Mouse (Mus musculus) CD8-positive naive resting alpha-beta T cell, adult 2 months (primary cell): ENCODE data around the gene Adcy5.

Source experiments
- DNase-seq, 2 experiments: peaks; one replicate each; pipeline ENCODE4 v3.0.0; 2022; ENCODE audit warnings: low read depth in 2 of 2, low spot score in 2 of 2

The Adcy5 gene

DNA sequence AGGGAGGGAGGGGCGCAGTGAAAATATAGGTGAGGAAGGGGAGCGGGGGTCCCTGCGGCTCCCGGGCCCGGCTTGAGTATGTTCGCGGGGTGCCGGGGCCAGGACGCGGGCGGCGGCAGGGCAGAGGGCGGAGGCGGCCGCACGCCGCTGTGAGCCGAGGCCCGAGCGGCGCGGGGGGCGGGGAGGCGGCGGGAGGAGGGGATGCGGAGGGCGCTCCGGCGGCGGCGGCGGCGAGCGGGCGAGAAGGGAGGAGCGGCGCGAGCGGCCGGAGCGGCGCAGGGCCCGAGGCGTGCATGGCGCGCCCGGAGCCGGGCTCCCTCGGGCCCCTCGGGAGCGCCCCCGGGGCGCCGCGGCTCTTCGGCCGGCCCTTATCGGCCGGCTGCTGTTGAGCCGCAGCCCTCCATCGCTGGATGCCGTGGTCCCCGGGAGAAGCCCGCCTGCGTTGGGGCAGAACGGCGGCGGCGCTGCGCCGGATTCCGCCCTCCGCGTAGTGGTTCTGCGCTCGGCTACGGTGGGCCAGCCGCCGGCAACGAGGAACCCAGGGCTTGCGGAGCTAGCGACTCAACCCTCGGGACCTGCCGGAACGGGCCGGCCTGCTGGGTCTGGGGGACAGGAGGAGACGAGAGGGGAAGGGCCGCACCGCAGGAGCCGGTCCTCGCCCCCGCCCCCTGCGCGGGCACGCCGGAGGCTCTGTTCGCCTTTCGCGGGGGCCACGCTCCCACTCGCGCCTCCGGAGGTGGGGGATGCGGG, at the start of gene Adcy5:
Gene Adcy5, plus strand, starts transcription at position 237 of the 750 bp plus-strand sequence.
- DNase-seq, result no peak

- DNase-seq, result no peak
Observed at GRCm38 (mm10) chr16:35107985-35108384, 46.7 kb upstream of the Adcy5 start.

- no peak for DNase-seq
Observed at GRCm38 (mm10) chr16:35109156-35109555, 45.5 kb upstream of the Adcy5 start.

- DNase-seq, result no peak
Observed at GRCm38 (mm10) chr16:35109656-35110291, 44.9 kb upstream of the Adcy5 start.

DNA sequence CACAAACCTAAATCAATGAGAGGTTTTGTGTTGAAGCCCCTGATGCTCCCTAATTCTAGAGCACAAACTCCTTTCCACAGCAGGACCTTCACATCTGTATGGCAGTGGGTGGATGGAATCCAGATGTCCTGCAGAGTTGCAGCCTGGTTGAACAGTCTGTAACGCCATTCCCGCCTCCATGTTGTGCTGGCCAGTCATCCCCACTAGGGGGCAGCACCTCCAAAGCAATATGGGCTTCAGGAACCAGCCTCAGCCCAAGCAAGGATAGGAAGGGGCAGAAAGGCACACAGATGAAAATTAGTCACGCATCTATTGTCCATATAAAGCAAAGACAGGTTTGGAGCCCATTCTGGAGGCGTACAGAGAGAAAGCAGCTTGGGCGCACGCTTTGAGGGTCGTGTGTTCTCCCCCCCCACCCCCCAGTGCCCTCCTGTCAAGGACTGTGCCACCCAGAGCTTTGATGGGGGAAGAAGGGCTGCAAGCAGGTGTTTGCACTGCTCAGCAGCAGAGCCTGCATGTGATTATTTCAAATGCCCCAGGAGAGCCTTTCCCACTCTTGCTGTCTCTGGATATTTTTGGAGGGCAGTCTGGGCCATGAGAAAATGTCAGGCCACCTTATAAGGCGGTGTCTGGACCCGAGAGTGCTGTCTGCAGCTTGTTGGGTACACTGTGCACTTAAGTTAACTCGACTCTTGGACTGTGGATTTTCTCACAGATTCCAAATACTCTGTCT, 44.1 kb upstream of the Adcy5 start:
- peak; percentile 10 to 37 for DNase-seq

DNA sequence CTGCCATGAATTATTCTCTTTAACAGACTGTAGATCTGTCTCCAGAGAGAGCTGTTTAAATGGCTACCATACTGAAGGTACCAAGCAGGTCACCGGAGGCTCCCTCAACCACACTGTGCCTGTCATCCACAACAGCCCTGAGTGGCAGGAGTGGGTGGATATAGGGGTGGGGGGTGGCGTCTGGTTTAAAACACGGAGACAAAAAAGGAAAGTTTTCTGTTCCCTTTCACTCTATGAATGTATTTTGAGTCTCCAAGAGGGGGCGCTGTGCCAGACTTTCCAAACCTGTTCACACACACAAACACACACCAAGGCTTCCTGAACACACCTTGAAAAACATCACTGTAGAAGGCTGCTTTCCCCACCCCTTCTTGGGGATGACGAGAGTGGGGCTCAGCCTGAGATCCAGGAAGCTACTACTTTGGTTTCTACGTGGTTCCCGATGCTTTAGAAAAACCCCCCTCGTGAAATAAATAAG, 43.5 kb upstream of the Adcy5 start:
- DNase-seq, result no peak

- no peak for DNase-seq
Observed at GRCm38 (mm10) chr16:35113496-35113895, 41.2 kb upstream of the Adcy5 start.

GRCm38 (mm10) chr16:35116328-35116956, 38.2 kb upstream of the Adcy5 start:
- no peak for DNase-seq

DNA sequence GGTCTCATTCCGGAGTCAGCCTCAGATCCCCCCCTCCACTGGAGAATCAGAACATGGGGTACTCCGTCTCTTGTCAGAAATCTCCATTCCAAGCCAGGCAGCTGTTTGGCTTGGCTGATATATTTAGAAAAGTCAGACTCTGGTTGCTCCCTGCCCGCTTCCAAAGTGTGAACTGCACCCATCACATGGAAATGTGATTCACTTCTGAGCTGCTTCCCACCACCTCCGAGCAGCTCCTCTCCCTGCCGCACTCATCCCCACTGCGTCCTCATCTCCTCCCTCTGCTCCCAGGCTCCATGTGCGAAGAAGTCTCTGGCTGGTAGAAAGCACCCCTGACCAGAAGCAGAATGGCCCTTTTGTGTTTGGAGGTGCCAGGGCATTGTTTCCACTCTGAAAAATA, 37.2 kb upstream of the Adcy5 start:
- DNase-seq, result no peak

DNA sequence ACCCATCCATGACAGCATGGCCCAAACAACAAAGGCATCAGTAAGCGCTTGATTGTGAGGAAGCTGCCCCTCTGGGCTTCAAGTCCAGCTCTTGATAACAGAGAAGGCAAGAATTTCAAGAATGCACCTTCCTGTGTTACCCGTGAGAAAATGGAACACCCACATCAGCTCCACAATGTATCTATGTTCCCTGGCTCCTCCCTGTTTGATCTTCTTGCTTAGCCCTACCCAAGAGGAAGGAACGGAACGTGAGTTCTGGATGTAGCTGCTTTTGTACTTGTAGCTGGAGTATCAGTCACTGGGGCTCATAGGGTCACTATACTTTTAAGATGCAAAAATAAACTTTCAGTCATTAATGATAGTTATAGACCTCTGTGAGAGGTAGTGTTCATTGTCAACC, 34.1 kb upstream of the Adcy5 start:
- DNase-seq, result no peak

DNA sequence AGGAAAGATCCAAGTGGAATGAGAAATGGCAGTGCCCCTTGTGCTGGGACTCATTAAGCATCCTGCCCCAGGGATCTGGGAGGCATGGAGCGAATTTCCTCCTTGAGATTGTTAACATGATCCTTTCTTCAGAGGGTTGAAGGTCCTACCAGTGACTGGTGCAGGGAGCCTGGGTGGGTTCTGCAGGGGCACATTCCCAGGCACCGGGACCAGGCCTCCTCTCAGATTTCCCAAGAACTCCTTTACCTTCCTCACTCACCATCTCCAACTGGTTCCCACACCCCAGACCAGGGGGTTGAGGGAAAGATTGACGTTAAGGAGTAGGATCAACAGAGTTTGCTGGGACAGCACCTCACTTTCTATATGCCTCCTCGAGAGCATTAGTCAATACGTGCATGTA, 27.4 kb upstream of the Adcy5 start:
- DNase-seq, result no peak

- DNase-seq, result no peak
Observed at GRCm38 (mm10) chr16:35130172-35130571, 24.5 kb upstream of the Adcy5 start.

- DNase-seq, result no peak
Observed at GRCm38 (mm10) chr16:35139416-35139815, 15.3 kb upstream of the Adcy5 start.

DNA sequence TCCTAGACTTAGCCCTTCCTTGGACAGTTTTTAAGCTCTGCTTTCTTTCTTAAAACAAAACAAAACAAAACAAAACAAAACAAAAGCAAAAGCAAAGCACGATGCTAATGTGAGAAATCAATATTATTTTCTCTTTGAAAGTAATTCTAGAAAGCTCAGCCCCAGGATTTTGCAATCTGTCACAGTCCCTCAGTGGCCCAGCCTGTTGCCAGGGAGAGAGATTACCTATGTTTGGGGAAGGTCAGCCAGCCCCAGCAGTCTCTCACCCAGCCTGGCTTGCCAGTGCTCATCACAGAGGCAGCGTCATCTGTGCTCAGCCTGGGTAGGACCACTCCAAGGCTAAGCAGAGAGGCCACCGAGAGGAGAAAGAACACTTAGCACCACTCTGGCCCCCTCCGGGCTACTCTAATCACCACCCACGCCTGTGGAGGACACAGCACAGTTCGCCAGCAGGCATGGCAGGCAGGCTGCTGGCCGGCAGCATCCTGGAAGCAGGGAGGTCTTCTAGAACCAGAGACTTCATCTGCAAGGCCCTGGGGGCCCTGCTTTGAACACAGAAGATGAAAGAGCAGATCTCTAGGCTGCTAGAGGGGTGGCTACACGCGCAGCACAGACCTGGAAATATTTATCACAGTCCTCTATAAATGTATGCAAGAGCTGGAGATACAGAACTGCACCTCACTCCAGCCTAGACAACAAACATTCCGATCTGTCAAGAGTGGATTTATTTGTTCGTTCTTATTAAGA, 14.6 kb upstream of the Adcy5 start:
- no peak for DNase-seq

DNA sequence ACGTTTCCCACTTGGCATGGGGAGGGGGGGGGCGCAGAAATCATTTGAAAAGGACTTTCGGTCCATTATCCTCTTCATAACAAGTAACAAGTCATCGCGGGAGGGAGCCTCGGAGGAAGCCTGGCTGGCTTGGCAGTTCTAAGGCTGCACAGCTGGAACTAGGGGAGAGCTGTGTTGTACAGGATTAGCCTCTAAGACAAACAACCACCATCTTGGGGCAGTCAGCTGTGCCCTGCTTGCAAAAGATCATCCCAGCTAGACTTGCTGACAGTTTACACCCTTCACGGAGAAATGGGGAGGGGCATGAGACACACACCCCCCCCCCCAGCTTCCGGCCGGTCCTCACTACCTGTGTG, 14.1 kb upstream of the Adcy5 start:
- no peak for DNase-seq

DNA sequence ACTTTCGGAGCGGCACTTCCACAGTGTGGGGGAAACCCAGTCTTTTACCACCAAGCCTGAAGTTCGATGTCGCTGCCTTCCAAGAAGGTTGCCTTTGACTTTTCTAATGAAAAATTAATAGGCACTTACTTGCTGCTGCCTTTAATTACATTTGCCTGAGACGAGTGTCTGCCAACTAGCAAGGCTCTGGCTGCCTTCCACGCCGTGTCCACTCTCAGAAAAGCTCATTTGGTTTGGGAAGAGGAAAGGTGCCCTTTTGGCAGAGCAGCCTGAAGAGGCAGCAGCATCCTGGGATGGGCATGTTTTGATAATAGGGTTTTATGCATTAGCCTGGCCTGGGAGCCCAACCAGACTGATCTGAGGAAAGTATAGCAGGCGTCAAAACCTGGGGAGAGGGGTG, 12.8 kb upstream of the Adcy5 start:
- DNase-seq, result no peak

DNA sequence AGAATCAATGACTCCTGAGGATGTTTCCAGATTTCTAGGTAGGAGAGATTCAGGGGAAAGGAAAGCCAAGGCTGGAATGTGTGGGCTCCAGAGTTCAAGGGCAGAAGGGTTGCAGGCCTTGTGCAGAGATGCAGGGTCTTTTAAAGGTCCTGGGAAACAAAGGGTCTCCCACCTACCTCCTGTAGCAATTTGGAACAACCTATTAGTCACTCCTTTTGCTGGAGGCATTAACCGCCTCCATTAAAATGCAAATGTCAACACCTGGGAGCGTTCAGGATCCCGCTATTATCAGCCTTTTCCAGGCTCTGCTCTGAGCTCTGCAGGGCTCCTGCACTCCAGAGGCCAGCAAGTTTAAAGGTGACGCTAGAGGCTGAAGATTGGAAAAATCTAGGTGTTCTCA, 8.5 kb upstream of the Adcy5 start:
- no peak for DNase-seq

DNA sequence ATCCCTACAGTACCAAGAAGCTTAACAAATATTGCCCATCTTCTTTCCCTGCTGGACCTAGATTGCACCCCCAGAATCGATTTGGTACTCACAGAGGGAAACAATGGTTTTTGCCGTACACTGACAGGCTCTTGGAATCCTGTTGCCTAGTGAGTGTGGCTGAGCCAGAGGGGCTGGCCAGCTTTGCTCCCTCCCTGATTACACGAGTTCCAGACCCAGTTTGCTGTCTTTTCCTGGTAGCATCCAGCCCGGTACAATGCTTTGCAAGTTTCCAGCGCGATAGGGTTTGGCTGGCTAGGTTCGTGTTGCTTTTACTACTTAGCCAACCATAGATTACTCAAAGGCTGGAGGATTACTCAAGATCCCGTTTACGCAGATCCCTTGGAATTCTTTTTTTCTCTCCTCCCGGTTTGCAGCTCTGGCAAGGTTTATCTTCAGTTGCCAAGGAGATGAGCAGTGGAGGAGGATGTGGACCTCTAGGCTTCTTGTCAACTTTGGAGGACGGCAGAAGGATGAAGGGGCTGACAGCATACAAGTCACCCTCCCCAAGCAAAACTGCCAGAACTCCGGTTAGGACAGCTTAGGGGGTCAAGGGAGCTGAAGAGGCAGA, 1.4 kb upstream of the Adcy5 start:
- DNase-seq, result no peak

DNA sequence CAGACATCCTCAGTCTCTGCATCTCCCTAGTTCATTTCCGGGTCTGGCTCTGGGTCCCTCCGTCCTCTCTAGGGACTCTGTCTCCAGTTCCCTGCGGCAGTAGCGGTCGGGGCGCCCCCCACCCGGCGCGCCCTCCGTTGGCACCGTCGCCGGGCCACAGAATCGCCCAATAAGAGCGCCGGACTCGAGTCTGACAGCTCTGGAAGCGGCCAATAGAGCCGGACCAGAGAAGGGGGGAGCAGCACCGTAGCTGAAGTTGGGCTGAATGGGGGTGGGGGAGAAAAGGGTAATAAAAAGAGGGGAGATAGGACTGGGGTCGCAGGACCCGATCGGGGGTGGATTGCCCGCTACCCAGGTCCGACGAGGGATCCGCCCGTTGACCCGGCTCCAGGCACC, 434 bp upstream of the Adcy5 start:
- DNase-seq, result no peak
